Mouse (Mus musculus) heart, postnatal 4 days (tissue): Measurements from ENCODE around the gene Zfp740. TPM values are rescaled to one million over a fixed set of nuclear protein-coding genes. Genes with fewer than 3 reads are reported as not detected.
"Not testable (repeated sequence)": the region's sequence is repeated elsewhere in the genome, so short reads cannot be mapped to it uniquely, and the experiment has no call there.

Experiments used
- DNase-seq: peaks from one replicate; pipeline ENCODE4 v3.0.0; 2021
- total RNA-seq, 2 experiments: library from RNA; stranded (reverse); gene quantifications; 2 replicates each; pipeline ENCODE4 v1.2.3; 2021

The Zfp740 gene
- total RNA-seq, result 10 to 100 TPM; 45.3 to 49.4 TPM

GRCm38 (mm10) chr15:102202971-102203834 is at the start of gene Zfp740:
TSS of gene Zfp740 (plus strand) at chr15:102203249.
- peak; percentile 97 for DNase-seq

DNA sequence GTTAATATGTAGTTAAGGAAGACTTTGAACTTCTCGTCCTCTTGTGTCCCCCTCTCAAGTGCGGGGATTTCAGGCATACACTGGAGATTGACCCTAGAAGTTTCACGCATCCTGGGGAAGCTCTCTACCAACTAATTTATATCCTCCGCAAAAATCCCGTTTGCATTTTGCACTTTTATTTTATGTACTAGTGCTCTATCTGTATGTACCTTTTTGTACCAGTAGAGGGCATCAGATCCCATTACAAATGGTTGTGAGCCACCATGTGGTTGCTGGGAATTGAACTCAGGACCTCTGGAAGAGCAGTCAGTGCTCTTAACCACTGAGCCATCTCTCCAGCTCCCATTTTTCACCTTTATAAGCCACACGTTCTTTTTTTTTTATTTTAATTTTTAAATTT is 48.0 kb upstream of the Zfp740 start:
- not testable (repeated sequence) for DNase-seq

GRCm38 (mm10) chr15:102156836-102157235 is 46.2 kb upstream of the Zfp740 start:
- DNase-seq, result no peak

DNA sequence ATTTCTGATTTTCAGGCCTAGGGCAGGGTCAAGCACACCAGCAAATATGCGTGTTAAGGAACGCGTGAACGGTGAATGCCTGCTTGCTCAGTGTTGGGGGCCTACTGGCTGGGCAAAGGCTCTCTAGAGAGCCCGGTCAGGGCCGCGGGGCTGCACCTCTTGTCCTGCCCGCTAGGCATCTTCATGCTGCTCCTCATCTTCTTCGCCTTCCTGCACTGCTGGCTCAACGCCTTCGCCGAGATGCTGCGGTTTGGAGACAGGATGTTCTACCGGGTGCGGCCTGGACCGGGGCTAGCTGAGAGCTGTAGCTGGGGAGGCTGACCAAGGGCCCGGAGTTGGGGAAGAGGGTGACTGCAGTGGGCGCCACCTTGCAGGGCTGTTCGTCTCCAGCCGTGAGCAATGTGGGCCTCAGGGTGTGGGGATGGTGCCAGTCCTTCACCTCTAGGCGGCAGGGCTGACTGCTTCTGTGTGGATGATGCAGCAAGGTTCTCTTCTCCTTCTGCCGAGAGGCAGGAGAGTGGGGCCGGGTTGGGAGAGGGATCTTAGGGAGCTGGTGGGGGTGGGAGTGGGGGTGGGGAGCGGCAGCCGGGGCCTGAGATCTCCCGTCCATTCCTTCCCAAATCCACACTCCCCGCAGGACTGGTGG is 42.5 kb upstream of the Zfp740 start:
- DNase-seq, result no peak

GRCm38 (mm10) chr15:102163900-102164693 is 39.0 kb upstream of the Zfp740 start:
- DNase-seq, result no peak

DNA sequence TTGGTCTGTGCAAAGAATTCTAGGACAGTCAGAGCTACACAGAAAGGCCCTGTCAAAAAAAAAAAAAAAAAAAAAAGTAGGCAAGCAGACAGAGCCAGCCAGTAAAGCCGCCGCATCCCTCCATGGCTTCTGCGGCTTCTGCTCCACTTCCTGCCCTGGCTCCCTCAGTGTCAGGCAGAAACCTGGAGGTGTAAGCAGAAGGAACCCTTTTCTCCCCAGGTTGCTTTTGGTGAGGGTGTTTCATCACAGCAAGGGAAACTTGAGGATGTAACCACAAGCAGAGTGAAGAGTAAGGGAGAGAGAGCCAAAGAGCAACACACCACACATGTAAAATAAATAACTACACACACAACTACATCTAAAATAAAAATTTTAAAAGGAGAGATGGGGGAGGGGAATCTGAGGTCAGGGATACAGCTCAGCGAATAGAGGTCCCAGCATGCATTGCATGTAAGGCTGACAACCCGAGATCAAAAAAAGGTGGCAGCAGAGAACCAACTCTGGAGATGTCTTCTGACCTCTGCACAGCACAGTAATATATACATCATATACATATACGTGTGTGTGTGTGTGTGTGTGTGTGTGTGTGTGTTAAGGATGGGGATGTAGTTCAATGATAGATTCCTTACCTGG is 37.5 kb upstream of the Zfp740 start:
- no peak for DNase-seq

DNA sequence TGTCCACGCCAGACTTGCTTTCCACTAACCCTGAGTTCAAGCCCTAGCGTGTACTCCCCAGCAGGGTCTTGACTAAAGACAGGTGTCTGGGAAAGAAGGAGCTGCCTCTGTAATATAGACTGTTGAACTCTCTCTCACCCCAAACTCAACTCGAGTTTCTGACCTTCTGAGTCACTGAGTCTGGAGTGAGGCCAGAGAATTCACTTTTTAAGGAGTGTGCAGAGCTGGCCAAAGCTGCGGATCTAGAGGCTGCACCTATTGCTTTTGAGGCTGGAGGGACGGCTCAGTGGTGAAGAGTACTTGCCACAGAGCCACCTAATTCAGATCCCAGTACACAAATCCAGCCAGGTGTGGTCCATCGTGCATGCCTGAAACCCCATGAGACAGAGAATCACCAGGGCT is 35.4 kb upstream of the Zfp740 start:
- DNase-seq, result no peak

DNA sequence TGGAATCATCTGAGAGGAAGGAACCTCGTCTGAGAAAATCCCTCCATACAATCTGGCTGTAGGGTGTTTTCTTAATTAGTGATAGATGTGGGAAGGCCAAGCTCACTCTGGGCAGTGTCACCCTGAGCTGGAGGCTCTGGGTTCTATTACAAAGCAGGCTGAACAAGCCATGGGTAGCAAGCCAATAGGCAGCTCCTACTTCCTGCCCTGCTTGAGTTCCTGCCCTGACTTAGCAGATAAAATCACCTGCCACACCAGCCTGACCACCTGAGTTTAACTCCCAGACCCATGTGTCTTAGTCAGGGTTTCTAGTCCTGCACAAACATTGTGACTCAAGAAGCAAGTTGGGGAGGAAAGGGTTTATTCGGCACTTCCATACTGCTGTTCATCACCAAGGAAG is 34.0 kb upstream of the Zfp740 start:
- DNase-seq, result no peak

- no peak for DNase-seq
Measured at GRCm38 (mm10) chr15:102173581-102173980, 29.5 kb upstream of the Zfp740 start.

GRCm38 (mm10) chr15:102175736-102176319 is 27.2 kb upstream of the Zfp740 start:
- no peak for DNase-seq

DNA sequence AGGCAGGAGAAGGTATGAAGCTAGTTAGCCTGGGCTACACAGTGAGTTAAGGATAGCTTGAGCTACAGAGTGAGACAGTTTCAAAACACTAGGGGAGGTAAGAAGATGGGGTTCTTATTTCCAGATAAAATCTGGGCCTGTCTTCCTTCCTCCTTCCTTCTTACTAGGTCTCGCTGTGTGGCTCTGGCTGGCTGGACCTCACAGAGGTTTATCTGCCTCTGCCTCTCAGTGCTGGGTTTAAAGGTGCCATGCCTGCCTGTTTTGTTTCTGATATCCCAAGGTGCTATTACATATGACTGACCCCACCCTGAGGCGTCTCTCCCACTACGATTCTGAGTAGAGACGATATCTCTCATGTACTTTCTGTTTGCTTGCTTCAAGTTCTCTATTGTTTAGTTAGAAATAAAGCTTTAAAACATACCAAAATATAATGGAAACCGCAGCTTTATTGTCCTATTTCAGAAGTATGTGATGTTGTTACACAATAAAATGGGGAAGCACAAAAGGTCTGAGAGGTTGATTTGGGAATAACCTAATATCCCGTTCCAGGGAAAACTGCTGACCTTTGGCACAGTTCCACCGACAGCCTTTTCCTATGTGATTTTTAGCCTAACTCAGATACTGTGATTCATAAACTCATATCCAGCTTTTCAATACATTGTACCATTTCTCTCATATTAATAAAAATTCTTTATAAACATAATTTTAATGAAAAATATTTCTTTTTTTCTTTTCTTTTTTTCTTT is 26.3 kb upstream of the Zfp740 start:
- no peak for DNase-seq

- DNase-seq, result no peak
Measured at GRCm38 (mm10) chr15:102177417-102177816, 25.6 kb upstream of the Zfp740 start.

DNA sequence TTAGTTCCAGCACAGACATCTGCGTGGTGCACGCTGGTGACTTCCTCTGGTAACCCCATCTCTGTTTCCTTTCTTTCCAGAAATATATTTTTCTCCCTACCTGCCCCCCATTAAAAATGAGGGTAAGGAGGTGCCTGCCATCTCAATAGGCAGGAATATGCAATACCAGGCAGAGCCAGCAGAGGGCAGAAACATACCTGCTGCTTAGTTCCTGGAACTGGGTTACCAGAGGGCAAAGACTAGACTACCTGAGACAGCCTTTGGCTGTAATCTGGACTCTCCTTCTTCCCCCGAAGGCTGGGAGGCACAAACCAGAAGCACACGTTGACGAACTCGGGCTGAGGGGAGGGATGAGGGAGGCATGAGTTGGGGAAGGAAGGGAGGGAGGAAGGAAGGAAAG is 24.8 kb upstream of the Zfp740 start:
- peak; percentile 89 for DNase-seq

DNA sequence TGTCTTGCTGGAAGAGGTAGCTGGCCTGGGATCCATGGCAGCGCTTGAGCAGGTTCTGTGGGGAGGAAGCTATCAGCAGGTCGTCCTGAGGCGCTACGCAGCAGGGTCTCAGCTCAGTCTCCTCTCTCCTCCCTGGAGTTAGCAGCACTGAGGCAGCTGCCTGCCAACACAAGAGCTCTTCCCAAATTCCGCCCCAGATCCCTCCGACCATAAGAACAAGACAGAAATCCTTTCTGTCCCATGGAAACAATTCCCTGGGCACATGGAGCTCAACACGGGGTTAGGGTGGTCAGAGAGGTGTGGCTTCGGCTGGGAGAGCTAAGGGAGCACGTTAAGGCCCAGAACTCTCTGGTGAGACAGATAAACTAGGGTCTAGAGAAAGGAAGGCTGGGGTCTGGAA is 23.9 kb upstream of the Zfp740 start:
- DNase-seq, result no peak

DNA sequence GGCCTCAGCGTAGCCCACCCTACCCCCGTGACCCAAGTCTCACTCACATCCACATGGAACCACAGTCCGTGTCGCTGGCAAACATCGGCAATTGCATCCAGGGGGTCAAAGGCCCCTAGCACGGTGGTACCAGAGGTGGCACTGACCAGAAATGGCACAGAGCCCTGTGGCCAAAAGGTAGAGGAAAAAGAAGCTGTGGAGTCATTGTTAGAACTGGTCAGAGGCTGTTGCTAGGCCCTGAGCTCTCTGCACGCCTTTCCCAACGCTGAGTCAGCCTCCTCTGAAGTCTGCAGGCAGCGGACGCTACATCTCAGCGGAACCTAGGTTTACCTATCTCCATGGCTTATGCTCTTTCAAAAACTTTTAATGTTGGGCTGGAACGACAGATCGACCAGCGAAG is 23.1 kb upstream of the Zfp740 start:
- DNase-seq, result no peak

DNA sequence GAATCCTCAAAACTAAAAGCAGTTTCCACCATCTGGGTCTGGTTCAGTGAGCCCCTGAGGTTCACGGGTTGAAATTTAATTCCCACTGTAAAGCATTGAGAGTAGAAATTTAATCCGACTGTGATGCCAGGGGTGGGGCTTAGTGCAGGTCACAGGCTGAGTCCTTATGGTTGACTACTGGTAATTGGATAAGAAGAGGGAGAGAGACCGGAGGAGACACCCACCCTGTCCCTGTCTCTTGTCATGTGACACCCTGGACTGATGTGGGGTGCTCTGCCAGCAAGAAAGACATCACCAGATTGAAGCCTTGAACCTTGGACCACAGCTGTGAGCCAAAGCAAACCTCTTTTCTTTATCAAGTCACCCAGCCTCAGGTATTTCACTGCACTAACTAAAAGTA is 20.0 kb upstream of the Zfp740 start:
- no peak for DNase-seq

- no peak for DNase-seq
Measured at GRCm38 (mm10) chr15:102186239-102186638, 16.8 kb upstream of the Zfp740 start.

- DNase-seq, result peak; percentile 44
Measured at GRCm38 (mm10) chr15:102188096-102188495, 15.0 kb upstream of the Zfp740 start.

- no peak for DNase-seq
Measured at GRCm38 (mm10) chr15:102188883-102189282, 14.2 kb upstream of the Zfp740 start.

GRCm38 (mm10) chr15:102191699-102192098 is 11.3 kb upstream of the Zfp740 start:
- no peak for DNase-seq

DNA sequence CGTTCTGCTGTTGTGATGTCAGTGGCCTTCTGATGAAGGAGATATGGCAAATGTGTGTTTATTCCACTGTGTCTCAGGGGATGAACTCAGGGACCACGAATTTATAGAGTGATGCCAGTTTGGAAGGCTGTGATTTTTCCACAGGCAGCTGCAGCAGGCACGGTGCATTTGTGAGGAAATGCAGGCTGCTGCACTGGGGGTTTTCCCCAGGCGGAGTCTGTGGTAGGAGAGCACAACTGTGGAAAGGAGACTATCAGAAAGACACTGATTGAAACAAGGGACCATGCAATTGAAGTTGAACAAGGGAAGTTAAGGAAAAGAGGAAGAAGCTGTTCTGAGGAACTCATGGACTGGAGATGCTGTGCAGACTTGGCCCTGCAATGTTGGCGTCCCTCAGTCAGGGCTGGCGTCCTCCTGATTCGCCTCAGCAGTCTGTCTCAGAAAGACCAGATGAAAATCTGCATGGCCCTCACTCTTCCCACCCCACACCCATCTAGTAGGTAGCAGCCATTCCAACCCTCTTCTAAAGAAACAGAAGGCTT is 10.7 kb upstream of the Zfp740 start:
- DNase-seq, result no peak
